Mouse (Mus musculus) bone marrow, adult 2 months (tissue): Measurements from ENCODE around the gene Ppih.

Source experiments
- CTCF ChIP-seq: fragments of 200-500 bp; IDR thresholded peaks from 2 replicates; pipeline ENCODE4 v1.5.1; 2011; ENCODE audit warnings: low read length, control low read depth; ENCODE audit not compliant: control insufficient read depth, insufficient read depth
- POLR2A ChIP-seq: fragments of 200-500 bp; IDR thresholded peaks from 2 replicates; pipeline ENCODE4 v1.6.1; 2011; ENCODE audit warnings: low read depth, mild to moderate bottlenecking, control low read depth, low read length, borderline replicate concordance; ENCODE audit not compliant: control insufficient read depth

GRCm38 (mm10) chr4:119295134-119295453 is 25.3 kb downstream of the Ppih start:
- TF ChIP-seq POLR2A (no peak), CTCF (no peak)
